Mouse (Mus musculus): ENCODE measurements around the gene Lmf2.

Gene Lmf2

GRCm38 (mm10) chr15:89355241-89356187 is at the start of gene Lmf2, which contains the start of gene Ncaph2:
Lmf2 (minus strand) TSS chr15:89355659.
Ncaph2 (plus strand) TSS chr15:89355719.
- peak; percentile 97 for DNase-seq (ENCODE audit: low spot score)

DNA sequence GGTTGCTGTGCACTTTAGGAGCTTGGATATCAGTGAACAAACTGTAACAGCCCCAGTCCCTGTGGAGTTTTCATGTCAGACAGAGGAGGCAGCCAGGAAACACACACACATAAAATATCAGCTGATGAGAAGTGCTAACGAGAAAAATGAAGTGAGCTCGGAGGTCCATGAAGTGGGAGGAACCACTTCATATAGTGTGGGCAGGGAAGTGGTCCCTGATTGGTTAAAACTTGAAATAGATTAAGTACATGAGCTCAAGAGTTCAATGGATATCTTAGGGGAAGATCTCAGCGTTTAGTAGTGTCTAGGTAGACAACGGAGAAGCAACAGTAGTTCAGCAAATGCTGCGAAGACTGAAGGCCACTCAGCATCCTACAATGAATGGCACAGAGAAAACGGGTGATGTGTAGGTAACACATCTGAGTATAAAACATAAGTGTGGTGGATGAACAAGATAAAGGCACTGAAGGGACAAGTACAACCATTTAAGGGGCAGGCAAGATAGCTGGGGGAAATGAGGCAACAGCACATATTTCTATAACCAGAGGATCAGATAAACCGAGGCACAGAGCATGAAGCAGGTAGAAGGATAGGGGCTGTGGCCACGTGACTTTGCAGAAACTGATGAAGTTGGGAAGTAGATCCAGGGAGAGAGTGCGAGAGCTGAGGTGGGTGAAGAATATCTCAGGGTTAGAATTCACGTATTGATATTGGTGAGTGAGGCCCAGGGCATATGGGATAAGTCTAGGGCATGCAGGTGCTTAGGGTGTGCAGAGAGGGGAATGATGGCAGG is 49.6 kb upstream of the Lmf2 start:
- no peak for DNase-seq (ENCODE audit: low spot score)

GRCm38 (mm10) chr15:89402471-89402870 is 47.0 kb upstream of the Lmf2 start:
- DNase-seq (ENCODE audit: low spot score) = no peak

DNA sequence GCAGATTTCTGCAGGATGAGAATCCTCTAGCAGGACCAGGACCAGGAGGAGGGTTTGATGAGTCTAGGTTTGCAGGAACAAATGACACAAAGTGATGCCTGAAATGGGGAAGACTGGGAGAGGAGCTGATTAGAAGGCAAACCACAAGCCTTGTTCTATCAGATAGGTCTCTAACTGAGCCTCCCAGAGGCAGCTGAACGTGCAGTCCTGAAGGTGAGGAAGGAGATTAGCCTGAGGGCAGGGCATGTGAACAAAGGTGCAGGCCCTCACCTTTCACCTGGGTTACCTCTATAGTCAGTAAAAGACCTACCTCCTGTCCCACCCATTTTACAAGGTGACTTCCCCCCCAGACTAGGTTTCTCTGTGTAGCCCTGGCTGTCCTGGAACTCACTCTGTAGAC is 44.3 kb upstream of the Lmf2 start:
- DNase-seq (ENCODE audit: low spot score) = no peak

DNA sequence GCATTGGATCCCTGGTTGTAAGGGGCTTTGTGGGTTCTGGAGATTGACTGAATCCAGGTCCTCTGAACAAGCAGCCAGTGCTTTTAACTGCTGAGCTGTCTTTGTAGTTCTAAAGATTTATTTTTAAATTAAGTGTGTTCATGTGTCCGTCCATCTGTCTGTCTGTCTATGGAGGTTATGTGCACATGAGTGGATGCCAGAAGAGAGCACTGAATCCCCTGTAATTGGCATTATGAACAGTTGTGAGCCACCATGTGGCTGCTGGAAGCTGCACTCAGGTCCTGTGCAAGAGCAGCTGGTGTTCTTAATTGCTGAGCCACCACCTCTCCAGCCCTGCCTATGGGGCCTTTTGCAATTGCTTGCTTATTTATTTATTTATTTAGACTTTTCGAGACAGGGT is 42.7 kb upstream of the Lmf2 start:
- no peak for DNase-seq (ENCODE audit: low spot score)

DNA sequence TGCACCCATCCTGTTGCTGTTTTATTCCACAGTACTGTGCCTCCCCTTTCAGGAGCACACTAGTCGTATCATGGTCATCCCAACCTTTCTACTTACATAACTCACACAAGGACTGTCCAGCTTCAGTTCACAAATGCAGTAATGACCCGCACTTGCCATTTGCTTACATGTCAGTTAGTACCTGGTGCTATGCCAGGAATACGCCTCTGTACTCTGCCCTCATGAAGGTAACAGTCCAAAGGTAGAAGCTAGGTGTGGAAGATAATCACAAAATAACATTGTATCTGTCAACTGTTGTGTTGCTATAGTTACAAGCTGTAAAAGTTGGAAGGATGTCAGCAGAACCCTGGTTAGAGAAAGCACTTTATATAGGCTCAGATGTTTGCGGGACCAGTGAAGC is 41.4 kb upstream of the Lmf2 start:
- DNase-seq (ENCODE audit: low spot score) = no peak

GRCm38 (mm10) chr15:89390081-89390480 is 34.6 kb upstream of the Lmf2 start:
- DNase-seq (ENCODE audit: low spot score) = no peak

DNA sequence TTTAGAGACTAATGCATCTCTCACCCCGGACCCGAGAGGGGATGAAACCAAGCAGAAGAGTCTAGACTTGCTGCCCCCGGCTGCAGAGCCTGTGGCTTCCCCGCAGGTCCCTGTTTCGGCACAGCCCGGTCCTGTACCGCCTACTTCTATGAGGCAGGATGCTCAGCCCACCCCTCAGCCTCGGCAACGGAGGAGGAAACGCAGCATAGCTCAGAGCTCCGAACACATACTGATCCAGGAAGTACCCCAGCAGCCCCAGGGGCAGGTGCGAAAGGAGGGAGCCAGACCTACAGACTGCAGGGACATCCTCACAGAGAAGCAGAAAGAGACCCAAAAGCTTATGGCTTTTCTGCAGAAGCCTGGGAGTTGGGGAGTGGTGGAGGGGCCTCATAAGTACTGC is 31.7 kb upstream of the Lmf2 start:
- no peak for DNase-seq (ENCODE audit: low spot score)

GRCm38 (mm10) chr15:89384617-89385016 is 29.2 kb upstream of the Lmf2 start, which contains the start of gene Klhdc7b:
Klhdc7b (plus strand) TSS chr15:89384917.
- no peak for DNase-seq (ENCODE audit: low spot score)

DNA sequence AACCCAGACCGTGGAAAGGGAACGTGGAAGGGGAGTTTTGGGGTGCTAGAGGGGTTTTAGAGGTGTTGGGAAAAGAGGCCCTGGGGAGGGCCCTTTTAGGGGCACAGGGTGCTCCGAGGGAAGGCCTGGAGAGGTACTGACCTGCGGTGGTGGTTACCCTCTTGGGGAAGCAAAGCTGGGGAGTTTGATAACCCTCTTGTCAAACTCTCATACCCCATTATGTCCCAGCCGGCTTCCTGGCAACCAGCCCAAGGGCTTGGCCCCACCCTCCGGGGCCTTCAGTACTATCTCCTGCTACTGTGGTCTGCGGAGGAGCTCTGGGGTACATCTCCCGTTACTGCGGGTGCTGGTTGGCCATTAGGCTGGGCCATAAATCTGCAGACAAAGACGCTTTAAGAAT is 24.0 kb upstream of the Lmf2 start:
- DNase-seq (ENCODE audit: low spot score) = no peak

GRCm38 (mm10) chr15:89378831-89379401 is 23.5 kb upstream of the Lmf2 start, which contains the start of gene Odf3b:
Odf3b (minus strand) TSS chr15:89379282.
- no peak for DNase-seq (ENCODE audit: low spot score)

- no peak for DNase-seq (ENCODE audit: low spot score)
These were observed 22.7 kb upstream of the Lmf2 start for GRCm38 (mm10) chr15:89377938-89378828.

DNA sequence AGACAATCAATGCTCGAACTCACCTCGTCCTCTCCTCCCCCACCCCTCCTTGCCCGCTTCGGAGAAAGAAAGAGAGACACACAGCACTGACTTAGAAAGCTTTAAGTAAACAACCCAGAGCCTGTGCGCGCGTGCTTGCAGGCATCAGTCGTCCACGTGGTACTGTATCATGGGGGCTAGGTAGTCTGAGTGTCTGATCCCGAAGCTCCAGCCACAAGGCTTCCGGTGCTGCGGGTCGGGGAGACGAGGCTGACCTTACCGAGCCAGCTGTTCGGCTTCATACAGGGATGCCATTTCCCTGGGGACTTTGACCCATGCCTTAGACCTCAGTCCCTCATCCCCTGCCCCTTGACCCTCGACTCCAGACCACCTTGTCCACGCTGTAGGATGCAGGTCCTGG is 21.9 kb upstream of the Lmf2 start:
- DNase-seq (ENCODE audit: low spot score) = peak; percentile 68

GRCm38 (mm10) chr15:89376957-89377356 is 21.5 kb upstream of the Lmf2 start, which contains the start of gene Tymp:
Tymp (minus strand) TSS chr15:89377039.
- DNase-seq (ENCODE audit: low spot score) = no peak

DNA sequence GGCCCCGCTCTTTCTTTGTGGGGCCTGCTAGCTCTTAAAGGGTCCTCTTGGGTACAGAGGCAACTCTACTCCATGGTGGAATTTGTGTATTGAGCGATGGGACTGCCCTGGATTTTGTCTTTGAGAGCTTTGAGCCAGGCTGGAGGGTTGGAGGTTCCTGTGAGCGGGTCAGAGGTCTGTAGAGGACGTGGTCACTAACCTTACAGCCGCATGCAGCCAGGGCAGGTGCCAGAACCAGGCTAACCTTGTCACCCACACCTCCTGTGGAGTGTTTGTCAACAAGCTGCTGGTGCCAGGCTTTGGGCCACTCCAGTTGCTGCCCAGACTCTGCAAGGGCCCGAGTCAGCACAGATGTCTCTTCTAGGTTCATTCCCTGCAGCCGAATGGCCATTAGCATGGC is 20.6 kb upstream of the Lmf2 start:
- DNase-seq (ENCODE audit: low spot score) = no peak

DNA sequence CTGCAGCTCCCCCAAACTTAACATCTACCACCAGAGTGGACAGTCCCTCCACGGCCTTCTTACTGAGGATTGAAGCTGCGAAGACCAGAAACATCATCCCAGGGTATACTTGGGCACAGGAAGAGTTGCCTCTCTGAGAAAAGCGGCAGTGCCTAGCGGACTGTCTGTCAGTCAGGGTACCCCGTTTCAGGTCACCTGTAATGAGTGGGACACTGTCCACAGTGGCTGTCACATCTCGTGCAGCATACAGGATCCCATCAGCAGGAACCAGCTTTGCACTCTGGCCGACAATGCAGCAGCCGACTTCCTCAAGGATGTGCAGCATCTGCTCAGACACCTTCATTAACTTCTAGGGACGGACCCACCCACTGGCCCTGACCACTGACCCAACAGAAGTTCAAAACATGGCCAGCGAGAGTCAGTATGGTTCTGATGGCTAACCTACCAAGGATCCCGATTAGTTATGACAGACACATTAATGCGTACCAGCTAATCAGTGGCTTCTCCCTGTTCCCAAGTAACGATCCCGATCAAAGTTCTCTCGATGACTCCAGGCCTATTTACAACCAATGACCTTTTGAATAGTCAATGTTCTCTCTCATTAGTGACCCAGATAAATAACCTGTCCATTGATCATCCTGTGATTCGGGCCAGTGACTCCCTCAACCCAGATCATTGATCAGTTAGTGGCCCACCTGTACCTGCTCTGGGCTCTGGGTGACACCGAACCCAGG is 19.5 kb upstream of the Lmf2 start:
- no peak for DNase-seq (ENCODE audit: low spot score)

DNA sequence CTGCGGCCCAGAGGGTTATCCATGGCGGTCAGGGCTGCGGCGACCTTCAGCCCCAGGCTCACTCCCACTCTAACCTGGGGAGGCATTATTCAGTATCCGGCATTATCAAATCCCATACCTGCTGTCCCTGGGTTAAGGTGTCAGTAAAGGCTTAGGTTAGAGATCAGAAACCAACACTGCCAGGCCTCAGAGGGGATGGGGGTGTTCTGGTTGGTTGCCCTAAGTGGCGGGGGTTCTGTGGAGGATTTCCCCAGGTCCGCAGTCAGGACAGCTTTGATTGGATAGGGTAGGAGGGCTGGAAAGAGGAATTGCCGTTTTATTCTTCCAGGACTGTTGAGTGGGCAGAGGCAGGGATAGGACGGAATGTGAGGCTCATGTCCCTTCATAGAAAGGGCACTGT is 18.9 kb upstream of the Lmf2 start:
- no peak for DNase-seq (ENCODE audit: low spot score)

- peak; percentile 94 for DNase-seq (ENCODE audit: low spot score)
These were observed 18.3 kb upstream of the Lmf2 start, which contains the start of gene Sco2 for GRCm38 (mm10) chr15:89373762-89374248. Sco2 (minus strand) TSS chr15:89373846.

DNA sequence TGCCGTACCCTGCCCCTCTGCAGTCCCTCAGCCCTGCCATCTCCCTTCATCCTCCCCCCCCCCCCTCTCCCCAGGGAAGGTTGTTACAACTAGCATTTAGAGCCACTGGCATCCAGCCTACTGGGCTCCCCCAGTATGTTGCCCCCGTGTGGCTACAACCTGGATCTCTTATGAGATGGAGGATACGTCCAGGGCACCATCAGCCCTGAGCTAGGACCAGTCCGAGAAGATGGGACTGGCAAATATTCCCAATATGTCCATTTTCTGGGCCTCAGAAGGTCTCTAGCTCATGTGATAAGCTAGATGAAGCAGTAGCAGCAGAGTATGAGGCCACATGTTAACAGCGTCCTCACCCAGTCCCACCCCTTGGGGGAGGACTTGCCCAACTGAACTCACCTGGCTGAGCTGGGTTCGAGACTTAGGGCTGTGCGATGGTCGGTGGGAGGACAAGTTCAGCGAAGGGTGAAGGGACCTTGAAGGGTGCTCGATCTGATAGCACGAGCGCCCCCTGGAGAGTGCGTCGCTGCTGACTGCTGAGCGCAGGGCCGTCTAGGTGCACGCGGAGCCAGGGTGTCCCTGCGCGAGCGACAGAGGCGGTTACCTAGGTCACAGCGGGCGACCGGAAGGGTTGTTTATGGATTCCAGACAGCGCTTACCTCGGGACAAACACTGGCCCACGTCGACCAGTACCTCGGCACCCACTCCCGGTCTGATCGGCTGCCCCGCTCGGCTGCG is 17.7 kb upstream of the Lmf2 start:
- peak; percentile 88 for DNase-seq (ENCODE audit: low spot score)

DNA sequence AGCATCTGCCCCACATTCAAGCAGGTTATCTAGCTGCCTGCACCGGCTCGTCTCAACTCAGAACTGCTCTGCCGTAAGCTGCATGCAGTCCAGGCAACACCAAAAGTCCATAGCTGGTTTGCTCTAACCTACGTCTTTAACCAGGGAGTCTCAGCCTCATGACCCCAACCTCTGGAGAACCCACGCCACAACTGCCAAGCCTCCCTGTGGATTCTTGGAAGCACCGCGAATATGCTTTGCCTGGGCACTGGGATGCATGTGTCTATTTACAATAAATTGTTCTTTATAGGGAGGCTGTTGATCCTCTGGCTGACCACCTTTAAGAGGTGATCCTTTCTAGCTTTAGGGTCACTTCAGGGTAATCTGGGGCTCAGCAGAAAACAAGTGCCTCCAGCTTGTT is 17.1 kb upstream of the Lmf2 start:
- no peak for DNase-seq (ENCODE audit: low spot score)

Data from yolk sac, embryonic 10.5 days (tissue).